Mouse (Mus musculus): ENCODE measurements around the gene Slc16a1.
"Not testable (repeated sequence)": the region's sequence is repeated elsewhere in the genome, so short reads cannot be mapped to it uniquely, and the experiment has no call there.

Slc16a1 gene

DNA sequence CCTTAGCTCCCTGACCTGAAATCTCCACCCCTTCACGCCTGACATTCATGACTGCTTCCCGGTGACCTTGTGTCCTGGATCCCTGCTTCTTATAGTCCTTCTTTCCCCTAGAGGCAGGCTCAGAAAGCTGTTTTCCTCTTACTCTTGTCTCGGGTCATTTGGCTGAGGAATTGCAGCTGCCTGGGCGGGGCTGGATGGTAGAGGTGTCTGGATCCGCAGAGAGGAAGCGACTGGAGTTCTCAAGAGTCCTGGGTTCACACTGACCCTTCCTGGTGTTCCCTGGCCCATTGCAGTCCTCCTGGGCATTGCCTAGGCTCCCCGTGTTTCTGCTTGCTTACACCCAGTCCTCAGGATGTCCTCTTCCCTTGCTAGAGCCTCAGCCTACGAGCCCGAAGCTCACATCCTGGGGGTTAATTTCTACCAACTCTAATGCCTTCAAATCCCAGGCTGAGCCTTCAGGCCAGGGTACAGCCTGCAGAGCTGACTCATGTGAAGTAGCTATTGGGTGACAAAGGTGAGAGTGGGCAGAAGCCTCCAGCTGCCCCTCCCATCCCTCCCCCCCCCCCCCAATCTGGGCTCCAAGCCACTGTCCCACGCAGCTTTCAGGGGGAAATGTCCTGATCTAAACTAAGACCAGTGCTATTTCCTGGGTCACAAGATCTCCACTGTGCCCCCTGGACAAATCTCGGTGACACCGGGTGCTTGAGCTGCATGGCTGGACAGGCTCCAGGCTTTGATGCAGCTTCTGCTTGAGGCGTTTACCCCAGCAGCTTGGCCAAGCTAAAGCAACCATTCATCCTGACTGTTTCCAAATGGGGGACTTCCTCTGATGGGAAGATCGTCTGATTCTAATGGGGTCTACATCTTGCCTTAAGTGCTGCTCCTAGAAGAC, 36.1 kb downstream of the Slc16a1 start:
- DNase-seq (ENCODE audit: low spot score) = no peak

DNA sequence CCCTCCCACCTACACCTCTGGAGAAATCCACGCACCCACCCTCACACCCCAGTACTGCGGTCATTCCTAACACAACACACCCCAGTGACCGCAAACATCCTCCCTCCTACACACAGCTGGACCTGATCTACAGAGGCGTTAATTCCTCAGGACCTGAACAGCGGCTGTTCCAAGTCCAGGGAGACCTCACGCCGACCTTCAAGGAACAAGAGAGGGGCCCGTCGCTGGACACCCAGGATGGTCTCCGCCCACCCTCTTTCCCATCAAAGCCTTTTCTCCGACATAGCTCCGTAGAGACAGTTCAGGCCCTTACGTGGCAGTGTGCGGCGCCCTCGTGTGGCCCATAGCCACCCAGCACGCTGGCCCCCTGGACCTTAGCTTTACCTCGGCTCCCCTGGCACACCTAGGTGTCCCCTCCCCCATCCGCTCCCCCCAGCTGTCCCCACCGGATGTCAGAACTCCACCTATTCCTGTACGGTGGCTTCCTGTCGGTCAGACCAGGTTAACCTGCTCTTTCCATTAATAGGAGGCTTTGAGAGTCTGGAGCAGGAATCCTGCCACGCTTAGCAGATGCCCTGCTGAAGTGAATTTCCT, 36.9 kb downstream of the Slc16a1 start:
- peak; percentile 70 for DNase-seq (ENCODE audit: low spot score)

DNA sequence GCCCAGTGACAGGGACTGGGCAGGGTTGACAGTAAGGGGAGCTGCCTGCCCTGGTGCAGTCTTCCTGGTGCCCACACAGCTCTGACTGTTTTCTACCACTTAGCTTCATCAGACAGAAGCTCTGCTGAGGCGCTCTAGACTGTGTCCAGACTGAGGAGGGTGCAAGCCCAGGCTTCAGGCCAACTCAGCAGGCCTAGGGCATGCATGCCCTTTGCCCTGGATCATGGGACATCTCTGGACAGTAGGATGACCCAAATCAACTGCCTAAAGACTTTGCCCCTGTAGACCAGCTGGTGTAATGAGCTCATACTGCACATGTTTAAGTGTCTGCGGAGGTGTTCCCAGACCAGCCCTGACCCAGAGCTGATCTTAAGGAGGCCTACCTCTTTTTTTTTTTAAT, 39.3 kb downstream of the Slc16a1 start:
- DNase-seq (ENCODE audit: low spot score) = no peak

GRCm38 (mm10) chr3:104678826-104679225, 40.4 kb downstream of the Slc16a1 start:
- no peak for DNase-seq (ENCODE audit: low spot score)

- peak; percentile 44 for DNase-seq (ENCODE audit: low spot score)
These were observed 44.4 kb downstream of the Slc16a1 start for GRCm38 (mm10) chr3:104682671-104683504.

DNA sequence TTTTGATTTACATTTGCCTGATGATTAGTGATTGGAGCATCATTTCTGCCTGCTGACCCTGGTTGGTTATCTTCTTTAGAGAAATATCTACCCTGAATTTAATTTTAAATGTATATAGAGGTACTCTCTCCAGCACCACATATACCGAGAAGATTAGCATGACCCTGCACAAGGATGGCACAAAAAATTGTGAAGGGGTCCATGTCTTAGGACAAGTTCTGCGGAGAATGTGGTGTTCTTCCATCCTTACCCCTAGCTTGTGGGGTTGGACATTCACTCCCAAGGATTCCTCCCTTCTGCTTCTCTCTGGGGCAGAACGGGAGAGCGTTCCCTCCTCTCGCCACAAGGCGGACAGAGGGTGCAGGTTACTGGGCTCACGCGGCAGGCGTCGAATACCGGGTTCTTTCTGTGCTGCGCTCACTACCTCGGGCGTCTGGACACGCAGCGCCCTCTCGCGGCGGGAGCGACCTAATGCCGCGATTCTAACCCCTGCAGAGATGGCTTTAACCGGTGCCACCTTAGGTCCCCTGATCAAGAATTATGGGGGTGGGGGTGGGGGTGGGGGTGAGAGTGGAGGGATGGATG, 62.4 kb downstream of the Slc16a1 start:
- peak; percentile 82 for DNase-seq (ENCODE audit: low spot score)

DNA sequence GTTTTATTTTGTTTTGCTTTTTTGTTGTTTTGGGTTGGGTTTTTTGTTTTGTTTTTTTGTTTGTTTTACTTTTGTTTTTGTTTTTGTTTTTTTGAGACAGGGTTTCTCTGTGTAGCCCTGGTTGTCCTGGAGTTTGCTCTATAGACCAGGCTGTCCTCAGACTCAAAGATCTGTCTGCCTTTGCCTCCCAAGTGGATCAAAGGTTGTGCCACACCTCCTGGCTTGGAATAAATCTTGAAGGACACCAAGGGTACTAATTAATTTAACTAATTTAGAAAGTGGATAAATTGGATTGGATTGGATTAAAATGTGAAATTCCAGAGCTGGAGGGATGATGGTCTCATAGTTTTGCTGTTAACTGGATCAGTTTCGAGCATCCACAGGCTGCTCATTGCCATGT, 63.3 kb downstream of the Slc16a1 start:
- no peak for DNase-seq (ENCODE audit: low spot score)

- no peak for DNase-seq (ENCODE audit: low spot score)
These were observed 65.5 kb downstream of the Slc16a1 start for GRCm38 (mm10) chr3:104703941-104704340.

DNA sequence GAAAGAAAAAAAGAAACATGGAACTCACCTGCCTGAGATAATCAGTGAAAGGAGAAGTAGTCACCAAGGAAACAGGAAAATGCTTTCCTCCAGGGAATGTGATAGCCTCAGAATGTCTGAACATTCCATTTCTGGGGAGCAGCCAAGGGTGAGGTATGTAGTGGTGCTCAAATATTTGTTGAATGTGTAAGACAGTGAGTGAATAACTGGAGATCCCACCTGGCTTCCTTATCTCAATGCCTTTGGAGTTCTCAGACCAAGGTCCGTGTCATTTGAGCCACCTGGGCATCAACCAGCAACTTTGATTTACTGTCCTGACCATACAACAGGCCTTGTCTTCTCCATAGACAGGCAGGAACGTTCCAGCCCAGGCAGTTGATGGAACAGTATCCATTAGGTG, 68.0 kb downstream of the Slc16a1 start:
- DNase-seq (ENCODE audit: low spot score) = no peak

DNA sequence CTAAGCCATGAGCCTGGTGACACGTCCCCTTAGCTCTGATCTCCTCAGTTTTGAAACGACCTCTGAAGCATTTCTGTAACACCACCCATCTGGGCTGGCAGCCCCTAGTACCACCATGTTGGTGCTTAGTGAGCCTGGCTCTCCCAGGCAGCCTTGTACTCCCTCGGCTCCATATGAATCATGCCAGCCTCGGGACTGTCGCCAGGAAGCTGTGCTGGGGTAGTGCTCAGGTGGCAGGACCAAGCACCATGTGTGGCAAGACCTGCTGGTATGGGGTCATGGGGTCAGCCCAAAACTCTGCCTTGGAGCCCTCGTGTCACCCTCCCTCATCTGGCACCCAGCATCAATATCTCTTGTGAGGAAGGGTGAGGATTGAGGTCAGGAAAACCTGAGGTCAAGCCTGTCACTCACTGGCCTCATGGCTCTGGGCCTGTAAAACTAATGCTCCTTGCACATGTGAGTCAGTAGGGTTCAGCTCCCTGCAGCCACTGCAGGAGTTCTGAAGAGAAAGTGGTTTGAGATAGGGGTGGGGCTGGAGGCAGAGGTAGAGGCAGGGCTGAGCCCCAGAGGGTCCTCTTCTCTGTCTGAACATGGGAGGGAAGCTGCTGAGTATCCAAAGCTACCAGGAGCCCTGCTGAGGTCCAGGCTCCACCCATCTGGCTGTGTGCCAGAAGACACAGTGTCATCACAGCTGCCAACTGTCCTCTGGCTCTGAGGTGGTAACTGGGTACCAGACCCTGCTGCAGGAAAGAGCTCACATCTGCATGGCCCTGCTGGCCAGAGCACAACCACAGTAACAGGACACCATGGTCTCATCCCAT, 68.7 kb downstream of the Slc16a1 start:
- not testable (repeated sequence) for DNase-seq (ENCODE audit: low spot score)

DNA sequence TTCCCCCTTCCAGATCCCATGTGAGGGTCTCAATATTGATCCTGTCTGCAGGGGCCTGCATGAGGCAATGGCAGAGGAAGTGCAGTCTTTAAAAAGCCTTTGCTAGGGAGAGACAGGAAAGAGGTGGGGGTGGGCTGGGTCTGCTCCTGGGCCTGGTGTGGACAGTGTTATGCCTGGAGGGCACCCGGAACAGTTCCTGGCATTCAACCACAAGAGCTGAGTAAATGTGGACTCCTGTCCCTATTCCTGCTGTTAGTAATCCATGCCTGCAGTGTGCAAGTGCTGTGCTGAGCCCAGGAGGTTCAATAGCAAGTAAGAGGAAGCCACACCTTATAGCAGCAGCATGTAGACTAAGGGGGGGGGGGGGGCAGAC, 69.3 kb downstream of the Slc16a1 start:
- DNase-seq (ENCODE audit: low spot score) = not testable (repeated sequence)

Data from ovary, postnatal 36 days (tissue).